Comparison of ENCODE assay signal across 10 mouse cellular contexts in genomic region chr12:25248681-25249366, GRCm38 (mm10).
DNase-seq lines count a peak whose midpoint lies in the region; ATAC-seq and TF ChIP-seq lines count a peak whose summit lies in the region.
"Had no signal": no experiment of that assay in that cellular context is flagged by ENCODE, and none has a peak within 500 bp of the region (broad histone marks: within the 10 kb centered on the region; RNA-seq: fewer than 3 reads in every experiment).

No protein-coding gene starts in this region.

- 75% methylated on average over 13 of the region's 13 CpGs for WGBS in heart, postnatal 0 days
- 34% methylated on average over 13 of the region's 13 CpGs for WGBS in lung, embryonic 16.5 days
- 68% methylated on average over 13 of the region's 13 CpGs for WGBS in forebrain, embryonic 12.5 days

- no peak for TF ChIP-seq CTCF in heart, postnatal 0 days (IDR thresholded peaks at IDR 0.05; ENCODE audit: low read depth)

- H3K9me3 ChIP-seq in heart, postnatal 0 days (replicated peaks; ENCODE audit: control insufficient read depth, low read length) = no peaks in the 10 kb centered on the region
- H3K9me3 ChIP-seq in lung, embryonic 16.5 days (ENCODE audit: control insufficient read depth, low read length) = 0 out of 2 replicates have a peak, but pooled peaks cover 2% of the 10 kb centered on the region
- H3K9me3 ChIP-seq in forebrain, embryonic 12.5 days = 0 out of 2 replicates have a peak, but pooled peaks cover 7% of the 10 kb centered on the region

- no peak for DNase-seq in heart, postnatal 0 days (ENCODE audit: low spot score)
- DNase-seq in heart, postnatal 14 days = no peak
- peak; percentile 30 for DNase-seq in retina, postnatal 1 day
- DNase-seq in retina, embryonic 14.5 days (ENCODE audit: low spot score) = no peak
- no peak for DNase-seq in thymus, postnatal 10 days (ENCODE audit: low spot score in 2 of 2)
- no peak for DNase-seq in heart, adult 18-20 months
- DNase-seq: heart, postnatal 4 days had no signal

- no peak overlapping the region for H3K9ac ChIP-seq in heart, postnatal 0 days (replicated peaks; ENCODE audit: low read depth, low read length)
- H3K9ac ChIP-seq in lung, embryonic 16.5 days (ENCODE audit: low read length) = peak overlapping the region; percentile 29; the same call in 1 of the 2 replicates
- H3K9ac ChIP-seq in forebrain, embryonic 12.5 days = no peak overlapping the region

- no peak for ATAC-seq in heart, postnatal 0 days (ENCODE audit: insufficient read depth, low read depth)
- ATAC-seq in lung, embryonic 16.5 days (ENCODE audit: low read depth) = peak; percentile 50
- ATAC-seq in forebrain, embryonic 12.5 days (ENCODE audit: low FRiP score) = no peak

- H3K4me2 ChIP-seq in heart, postnatal 0 days (ENCODE audit: low read depth, low read length) = 0 out of 2 replicates have a peak overlapping the region, but pooled peaks have one; percentile 9
- peak overlapping the region; percentile 23 for H3K4me2 ChIP-seq in lung, embryonic 16.5 days (ENCODE audit: low read depth, low read length)
- H3K4me2 ChIP-seq in forebrain, embryonic 12.5 days = no peak overlapping the region

- intact Hi-C loops in heart, postnatal 14 days (cut with DNase I) = no loop called here

- no peak for TF ChIP-seq EP300 in heart, postnatal 0 days (IDR thresholded peaks at IDR 0.05; ENCODE audit: low read depth)

- H3K27ac ChIP-seq in heart, postnatal 0 days (ENCODE audit: low read depth) = no peak overlapping the region
- peak overlapping the region; percentile 70 for H3K27ac ChIP-seq in lung, embryonic 16.5 days (ENCODE audit: low read length)
- no peak overlapping the region for H3K27ac ChIP-seq in forebrain, embryonic 12.5 days
- H3K27ac ChIP-seq: macrophage had no signal

- no peaks in the 10 kb centered on the region for H3K36me3 ChIP-seq in heart, postnatal 0 days (replicated peaks; ENCODE audit: control insufficient read depth, insufficient read depth, low read length)
- no peaks in the 10 kb centered on the region for H3K36me3 ChIP-seq in lung, embryonic 16.5 days (ENCODE audit: control insufficient read depth, insufficient read depth, low read length)
- no peaks in the 10 kb centered on the region for H3K36me3 ChIP-seq in forebrain, embryonic 12.5 days (replicated peaks)

- no peak overlapping the region for H3K4me3 ChIP-seq in heart, postnatal 0 days (ENCODE audit: low read depth, low read length)
- peak overlapping the region; percentile 16; the same call in 1 of the 2 replicates for H3K4me3 ChIP-seq in lung, embryonic 16.5 days (ENCODE audit: low read length)
- no peak overlapping the region for H3K4me3 ChIP-seq in forebrain, embryonic 12.5 days (replicated peaks)

- H3K4me1 ChIP-seq in heart, postnatal 0 days (ENCODE audit: control insufficient read depth, insufficient read depth) = peaks cover 19% of the 10 kb centered on the region
- peaks cover 13% of the 10 kb centered on the region for H3K4me1 ChIP-seq in lung, embryonic 16.5 days (replicated peaks; ENCODE audit: control insufficient read depth, insufficient read depth, low read length)
- H3K4me1 ChIP-seq in forebrain, embryonic 12.5 days = peaks cover 14% of the 10 kb centered on the region; the same call in 1 of the 2 replicates

- H3K27me3 ChIP-seq in heart, postnatal 0 days (ENCODE audit: control insufficient read depth, insufficient read depth, low read length) = no peaks in the 10 kb centered on the region
- H3K27me3 ChIP-seq in lung, embryonic 16.5 days (ENCODE audit: control insufficient read depth, insufficient read depth, low read depth, low read length) = no peaks in the 10 kb centered on the region
- H3K27me3 ChIP-seq in forebrain, embryonic 12.5 days = no peaks in the 10 kb centered on the region
